Mouse (Mus musculus) CH12.LX (cell line): ENCODE results near the gene Pakap.

ENCODE experiments used
- BHLHE40 ChIP-seq: IDR thresholded peaks from 2 replicates; pipeline ENCODE4 v1.6.1; 2011; ENCODE audit warnings: mild to moderate bottlenecking, low read depth, low read length, improper control_type of control experiment
- CTCF ChIP-seq, 2 experiments: IDR thresholded peaks in 1 of 2; conservative IDR thresholded peaks in 1 of 2; 2 replicates each; pipeline ENCODE4 v1.5.1; 2011 to 2012; ENCODE audit warnings: low read depth in 2 of 2, low read length in 2 of 2, improper control_type of control experiment in 1 of 2, inconsistent platforms in 1 of 2, mild to moderate bottlenecking in 1 of 2, moderate library complexity in 1 of 2
- E2F4 ChIP-seq: IDR thresholded peaks from 2 replicates; pipeline ENCODE4 v1.6.1; 2011; ENCODE audit warnings: low read depth, low read length, improper control_type of control experiment; ENCODE audit not compliant: insufficient replicate concordance
- EP300 ChIP-seq: IDR thresholded peaks from 2 replicates; pipeline ENCODE4 v1.6.1; 2011; ENCODE audit warnings: low read length, improper control_type of control experiment
- GABPA ChIP-seq: IDR thresholded peaks from 2 replicates; pipeline ENCODE4 v1.6.1; 2012; ENCODE audit warnings: low read depth, low read length, improper control_type of control experiment, inconsistent platforms; ENCODE audit not compliant: insufficient replicate concordance
- MAFK ChIP-seq: IDR thresholded peaks from 2 replicates; pipeline ENCODE4 v1.6.1; 2011; ENCODE audit warnings: low read length, improper control_type of control experiment; ENCODE audit not compliant: insufficient replicate concordance
- MAX ChIP-seq: IDR thresholded peaks from 2 replicates; pipeline ENCODE4 v1.6.1; 2011; ENCODE audit warnings: low read length, improper control_type of control experiment
- MXI1 ChIP-seq: IDR thresholded peaks from 2 replicates; pipeline ENCODE4 v1.6.1; 2011; ENCODE audit warnings: mild to moderate bottlenecking, low read depth, low read length, improper control_type of control experiment
- NELFE ChIP-seq: IDR thresholded peaks from 2 replicates; pipeline ENCODE4 v1.6.1; 2011; ENCODE audit warnings: low read depth, low read length, improper control_type of control experiment
- POLR2A ChIP-seq: IDR thresholded peaks from 2 replicates; pipeline ENCODE4 v1.6.1; 2011; ENCODE audit warnings: low read depth, mild to moderate bottlenecking, improper control_type of control experiment, low read length
- SMC3 ChIP-seq: IDR thresholded peaks from 2 replicates; pipeline ENCODE4 v1.6.1; 2011; ENCODE audit warnings: low read depth, low read length, improper control_type of control experiment
- TCF12 ChIP-seq: IDR thresholded peaks from 2 replicates; pipeline ENCODE4 v1.6.1; 2014; ENCODE audit warnings: low read depth, mild to moderate bottlenecking, inconsistent platforms, low read length, improper control_type of control experiment
- USF1 ChIP-seq: IDR thresholded peaks from 2 replicates; pipeline ENCODE4 v1.6.1; 2014; ENCODE audit warnings: low read depth, mild to moderate bottlenecking, inconsistent platforms, low read length, improper control_type of control experiment
- ZMIZ1 ChIP-seq: IDR thresholded peaks from 2 replicates; pipeline ENCODE4 v1.6.1; 2012; ENCODE audit warnings: low read depth, mild to moderate bottlenecking, inconsistent platforms, low read length, improper control_type of control experiment

DNA sequence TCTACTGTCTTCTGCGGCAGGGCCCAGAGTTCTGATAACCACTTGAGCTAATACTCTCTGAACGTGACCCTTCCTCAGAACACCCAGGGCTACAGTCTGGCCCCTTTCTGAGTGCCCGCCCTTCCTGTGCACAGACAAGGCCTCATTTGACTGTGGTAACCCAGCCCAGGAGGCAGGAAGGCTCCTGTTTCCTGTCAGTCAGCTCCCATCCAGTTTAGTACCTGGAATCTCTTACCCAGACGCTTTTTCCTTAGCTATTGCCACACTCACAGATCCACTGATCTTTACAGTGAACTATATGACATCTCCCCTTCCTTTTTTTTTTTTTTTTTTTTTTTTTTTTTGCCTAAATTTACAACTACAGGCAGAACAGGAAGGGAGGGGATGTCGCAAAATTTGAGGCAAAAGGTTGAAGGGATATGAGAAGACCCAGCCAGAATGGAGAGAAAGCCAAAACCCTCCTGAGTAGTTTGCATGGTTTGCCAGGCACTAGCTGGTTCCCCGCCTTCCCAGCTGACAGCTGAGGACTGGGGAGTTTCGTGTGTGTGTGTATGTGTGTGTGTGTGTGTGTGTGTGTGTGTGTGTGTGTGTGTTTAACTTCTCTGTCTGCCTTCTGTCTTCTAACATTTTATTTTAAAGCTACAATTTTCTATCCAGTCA lies 245.1 kb downstream of the Pakap start:
- TF ChIP-seq CTCF (conservative IDR thresholded peaks at IDR 0.05 in 1 of 2, IDR thresholded peaks at IDR 0.05 in 1 of 2; ENCODE audit: low read depth in 2 of 2, low read length in 2 of 2) (no peak), ZMIZ1 (no peak), SMC3 (no peak), MAX (no peak), MXI1 (no peak), GABPA (no peak), POLR2A (no peak), EP300 (no peak), NELFE (no peak), TCF12 (no peak), MAFK (no peak), BHLHE40 (no peak), USF1 (no peak), E2F4 (no peak)
